Comparison of ENCODE assay signal across 8 mouse cellular contexts in the genomic region with DNA sequence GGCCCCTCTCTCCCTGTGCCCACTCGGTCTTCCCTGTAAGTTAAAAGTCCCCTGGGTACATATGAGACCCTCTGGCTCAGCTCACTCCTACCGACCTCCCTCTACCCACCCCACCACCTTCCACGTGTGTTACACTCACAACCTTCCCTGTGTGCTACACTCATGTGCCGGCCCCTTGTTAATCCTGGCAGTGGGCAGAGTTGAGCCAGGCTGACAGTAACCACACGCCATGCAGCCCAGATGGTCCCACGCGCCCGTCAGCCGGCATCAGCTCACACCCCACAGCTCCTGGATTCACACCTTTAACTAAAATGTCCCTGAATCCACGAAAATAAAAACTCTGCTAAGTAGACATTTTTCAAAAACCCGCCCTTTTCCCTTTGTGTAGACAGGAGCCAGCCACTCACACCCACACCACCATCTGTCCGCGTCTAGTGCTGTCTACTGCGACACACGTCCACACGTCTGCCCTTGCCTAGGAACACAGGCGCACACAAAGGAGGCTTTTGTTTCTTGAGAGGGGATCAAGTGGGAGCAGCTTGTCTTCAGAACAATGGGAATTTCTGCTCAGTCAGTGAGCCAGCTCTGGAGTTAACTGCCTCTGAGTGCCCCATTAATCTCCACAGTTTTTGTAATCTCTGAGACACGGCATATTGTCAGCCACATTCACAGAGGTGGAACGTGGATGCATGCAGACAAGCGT.
DNase-seq lines count a peak whose midpoint lies in the region; ATAC-seq and TF ChIP-seq lines count a peak whose summit lies in the region.

No protein-coding gene starts in this region.

- H3K27ac ChIP-seq in intestine, embryonic 14.5 days (ENCODE audit: low read depth) = no peak overlapping the region
- H3K27ac ChIP-seq in intestine, postnatal 0 days (ENCODE audit: low read depth, low read length) = no peak overlapping the region
- H3K27ac ChIP-seq in forebrain, embryonic 16.5 days (ENCODE audit: low read length) = peak overlapping the region; percentile 88
- H3K27ac ChIP-seq in neural tube, embryonic 13.5 days (replicated peaks) = peak overlapping the region; percentile 85
- no peak overlapping the region for H3K27ac ChIP-seq in kidney, adult 2 months (ENCODE audit: insufficient read depth, low read depth, low read length)
- no peak overlapping the region for H3K27ac ChIP-seq in liver, postnatal 0 days (ENCODE audit: low read depth)

- H3K36me3 ChIP-seq in intestine, embryonic 14.5 days (ENCODE audit: control insufficient read depth, insufficient read depth, low read length) = no peaks in the 10 kb centered on the region
- no peaks in the 10 kb centered on the region for H3K36me3 ChIP-seq in intestine, postnatal 0 days (ENCODE audit: control insufficient read depth, insufficient read depth)
- no peaks in the 10 kb centered on the region for H3K36me3 ChIP-seq in forebrain, embryonic 16.5 days (ENCODE audit: control insufficient read depth, insufficient read depth)
- 0 out of 2 replicates have a peak, but pooled peaks cover 3% of the 10 kb centered on the region for H3K36me3 ChIP-seq in neural tube, embryonic 13.5 days
- no peaks in the 10 kb centered on the region for H3K36me3 ChIP-seq in kidney, adult 2 months (ENCODE audit: control insufficient read depth, insufficient read depth, low read length)
- H3K36me3 ChIP-seq in liver, postnatal 0 days (replicated peaks; ENCODE audit: insufficient read depth, low read length) = no peaks in the 10 kb centered on the region

- H3K27me3 ChIP-seq in intestine, embryonic 14.5 days (replicated peaks; ENCODE audit: control insufficient read depth, insufficient read depth, low read length) = no peaks in the 10 kb centered on the region
- H3K27me3 ChIP-seq in intestine, postnatal 0 days (replicated peaks; ENCODE audit: control insufficient read depth, insufficient read depth, low read length) = no peaks in the 10 kb centered on the region
- H3K27me3 ChIP-seq in forebrain, embryonic 16.5 days (replicated peaks; ENCODE audit: control insufficient read depth, insufficient read depth, low read length) = no peaks in the 10 kb centered on the region
- H3K27me3 ChIP-seq in neural tube, embryonic 13.5 days = peaks cover 5% of the 10 kb centered on the region; the same call in 1 of the 2 replicates
- no peaks in the 10 kb centered on the region for H3K27me3 ChIP-seq in kidney, adult 2 months (replicated peaks; ENCODE audit: control insufficient read depth, insufficient read depth, low read length)
- H3K27me3 ChIP-seq in liver, postnatal 0 days (ENCODE audit: insufficient read depth, low read length) = no peaks in the 10 kb centered on the region

- no peak overlapping the region for H3K4me3 ChIP-seq in intestine, embryonic 14.5 days (ENCODE audit: low read depth, low read length)
- no peak overlapping the region for H3K4me3 ChIP-seq in intestine, postnatal 0 days (ENCODE audit: low read depth, low read length)
- H3K4me3 ChIP-seq in forebrain, embryonic 16.5 days (replicated peaks; ENCODE audit: low read length) = no peak overlapping the region
- no peak overlapping the region for H3K4me3 ChIP-seq in neural tube, embryonic 13.5 days
- no peak overlapping the region for H3K4me3 ChIP-seq in kidney, adult 2 months (ENCODE audit: insufficient read depth, low read depth, low read length)
- no peak overlapping the region for H3K4me3 ChIP-seq in liver, postnatal 0 days (ENCODE audit: low read depth, low read length)

- DNase-seq in intestine, embryonic 14.5 days (ENCODE audit: low spot score) = no peak
- DNase-seq in left cerebral cortex, adult 18-20 months (ENCODE audit: low spot score in 2 of 2) = peak; percentile 82 to 88
- DNase-seq in kidney, adult 2 months = no peak
- no peak for DNase-seq in liver, postnatal 0 days
- no peak for DNase-seq in ovary, postnatal 10 days (ENCODE audit: low spot score)

- peaks cover 5% of the 10 kb centered on the region for H3K9me3 ChIP-seq in intestine, embryonic 14.5 days (ENCODE audit: control insufficient read depth, low read length)
- H3K9me3 ChIP-seq in intestine, postnatal 0 days (ENCODE audit: control insufficient read depth) = no peaks in the 10 kb centered on the region
- peaks cover 4% of the 10 kb centered on the region; the same call in 1 of the 2 replicates for H3K9me3 ChIP-seq in forebrain, embryonic 16.5 days (ENCODE audit: control insufficient read depth, low read length)
- peaks cover 6% of the 10 kb centered on the region for H3K9me3 ChIP-seq in neural tube, embryonic 13.5 days
- peaks cover 6% of the 10 kb centered on the region for H3K9me3 ChIP-seq in liver, postnatal 0 days (ENCODE audit: low read length)

- H3K4me1 ChIP-seq in intestine, embryonic 14.5 days (replicated peaks; ENCODE audit: control insufficient read depth, insufficient read depth, low read length) = no peaks in the 10 kb centered on the region
- no peaks in the 10 kb centered on the region for H3K4me1 ChIP-seq in intestine, postnatal 0 days (replicated peaks; ENCODE audit: control insufficient read depth, insufficient read depth, low read length)
- peaks cover 18% of the 10 kb centered on the region for H3K4me1 ChIP-seq in forebrain, embryonic 16.5 days (replicated peaks; ENCODE audit: control insufficient read depth, insufficient read depth, low read length)
- peaks cover 20% of the 10 kb centered on the region for H3K4me1 ChIP-seq in neural tube, embryonic 13.5 days (replicated peaks)
- H3K4me1 ChIP-seq in kidney, adult 2 months (ENCODE audit: control insufficient read depth, insufficient read depth, low read length) = no peaks in the 10 kb centered on the region
- no peaks in the 10 kb centered on the region for H3K4me1 ChIP-seq in liver, postnatal 0 days (ENCODE audit: insufficient read depth)

- H3K4me2 ChIP-seq in intestine, embryonic 14.5 days (ENCODE audit: low read length) = no peak overlapping the region
- H3K4me2 ChIP-seq in intestine, postnatal 0 days (replicated peaks; ENCODE audit: low read depth) = no peak overlapping the region
- no peak overlapping the region for H3K4me2 ChIP-seq in forebrain, embryonic 16.5 days (ENCODE audit: low read length)
- peak overlapping the region; percentile 9; the same call in 1 of the 2 replicates for H3K4me2 ChIP-seq in neural tube, embryonic 13.5 days
- H3K4me2 ChIP-seq in liver, postnatal 0 days (ENCODE audit: low read depth, low read length) = no peak overlapping the region

- 59% methylated on average over 20 of the region's 20 CpGs for WGBS in intestine, embryonic 14.5 days
- WGBS in intestine, postnatal 0 days = 67% methylated on average over 20 of the region's 20 CpGs
- 9% methylated on average over 20 of the region's 20 CpGs for WGBS in forebrain, embryonic 16.5 days
- WGBS in neural tube, embryonic 13.5 days = 15% methylated on average over 20 of the region's 20 CpGs
- 74% methylated on average over 20 of the region's 20 CpGs for WGBS in kidney, adult 2 months
- WGBS in liver, postnatal 0 days (ENCODE audit: insufficient replicate concordance) = 79% methylated on average over 20 of the region's 20 CpGs

- TF ChIP-seq POLR2A in kidney, adult 2 months (IDR thresholded peaks at IDR 0.05; ENCODE audit: low read depth, low read length) = no peak

- no peak for TF ChIP-seq EP300 in liver, postnatal 0 days (IDR thresholded peaks at IDR 0.05; ENCODE audit: low read depth)

- 0 out of 2 replicates have a peak, but pooled peaks have one; percentile 66 for ATAC-seq in intestine, embryonic 14.5 days (replicated peaks; ENCODE audit: low FRiP score, low TSS enrichment, low read depth)
- ATAC-seq in intestine, postnatal 0 days = no peak
- ATAC-seq in forebrain, embryonic 16.5 days = peak; percentile 96
- peak; percentile 77 for ATAC-seq in neural tube, embryonic 13.5 days (ENCODE audit: low read depth)
- no peak for ATAC-seq in liver, postnatal 0 days

- no peak for TF ChIP-seq CTCF in intestine, postnatal 0 days (IDR thresholded peaks at IDR 0.05; ENCODE audit: low read depth)
- no peak for TF ChIP-seq CTCF in kidney, adult 2 months (conservative IDR thresholded peaks at IDR 0.05; ENCODE audit: insufficient read depth, insufficient read length, low read depth, low read length)
- TF ChIP-seq CTCF in liver, postnatal 0 days (IDR thresholded peaks at IDR 0.05; ENCODE audit: low read depth) = no peak

- H3K9ac ChIP-seq in intestine, embryonic 14.5 days (ENCODE audit: low read length) = no peak overlapping the region
- no peak overlapping the region for H3K9ac ChIP-seq in intestine, postnatal 0 days (ENCODE audit: low read depth, low read length)
- peak overlapping the region; percentile 40 for H3K9ac ChIP-seq in forebrain, embryonic 16.5 days (replicated peaks; ENCODE audit: low read depth, low read length)
- peak overlapping the region; percentile 38 for H3K9ac ChIP-seq in neural tube, embryonic 13.5 days
- H3K9ac ChIP-seq in liver, postnatal 0 days (replicated peaks) = no peak overlapping the region

Comparison
In these comparisons a context has a peak if more than half of its experiments do, and no peak if none do; other contexts are left out.
1. ATAC-seq: peak in intestine, embryonic 14.5 days (single experiment), forebrain, embryonic 16.5 days (single experiment) and neural tube, embryonic 13.5 days (single experiment); none in intestine, postnatal 0 days (single experiment) and liver, postnatal 0 days (single experiment).
2. DNase-seq: peak in left cerebral cortex, adult 18-20 months (2 of 2); none in intestine, embryonic 14.5 days (single experiment), kidney, adult 2 months (single experiment), liver, postnatal 0 days (single experiment) and ovary, postnatal 10 days (single experiment).
3. H3K27ac ChIP-seq: peak in forebrain, embryonic 16.5 days (single experiment) and neural tube, embryonic 13.5 days (single experiment); none in intestine, embryonic 14.5 days (single experiment), intestine, postnatal 0 days (single experiment), kidney, adult 2 months (single experiment) and liver, postnatal 0 days (single experiment).
4. H3K9ac ChIP-seq: peak in forebrain, embryonic 16.5 days (single experiment) and neural tube, embryonic 13.5 days (single experiment); none in intestine, embryonic 14.5 days (single experiment), intestine, postnatal 0 days (single experiment) and liver, postnatal 0 days (single experiment).